Mouse (Mus musculus) spleen, embryonic (tissue): ENCODE measurements around the gene Cish.
"Not testable (repeated sequence)": the region's sequence is repeated elsewhere in the genome, so short reads cannot be mapped to it uniquely, and the experiment has no call there.

Experiments used
- CTCF ChIA-PET: fragments of 350-600 bp; sonication (Branson Sonifier 250); formaldehyde crosslinking; loops from one replicate; lab custom pipeline; 2022; lab: Charles Lee

Cish gene

DNA sequence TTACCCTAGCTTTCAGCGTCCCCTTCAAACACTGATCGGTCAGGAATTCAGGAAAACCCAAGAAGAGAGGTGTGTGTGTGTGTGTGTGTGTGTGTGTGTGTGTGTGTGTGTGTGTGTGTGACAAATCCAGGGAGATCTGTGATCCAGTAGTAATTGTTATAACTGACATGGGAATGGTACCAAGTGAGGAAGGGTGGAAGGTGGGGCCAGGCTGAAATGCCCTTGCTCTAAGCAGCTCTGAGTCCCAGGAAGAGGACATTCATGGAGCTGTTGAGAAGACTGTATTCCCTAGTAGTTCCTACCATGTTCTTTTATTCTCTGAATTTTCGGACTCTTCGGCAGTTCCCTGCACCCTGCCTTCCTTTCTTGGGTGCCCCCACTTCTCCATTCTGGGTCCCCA, 1.8 kb downstream of the Cish start:
- CTCF ChIA-PET: no interaction called here

DNA sequence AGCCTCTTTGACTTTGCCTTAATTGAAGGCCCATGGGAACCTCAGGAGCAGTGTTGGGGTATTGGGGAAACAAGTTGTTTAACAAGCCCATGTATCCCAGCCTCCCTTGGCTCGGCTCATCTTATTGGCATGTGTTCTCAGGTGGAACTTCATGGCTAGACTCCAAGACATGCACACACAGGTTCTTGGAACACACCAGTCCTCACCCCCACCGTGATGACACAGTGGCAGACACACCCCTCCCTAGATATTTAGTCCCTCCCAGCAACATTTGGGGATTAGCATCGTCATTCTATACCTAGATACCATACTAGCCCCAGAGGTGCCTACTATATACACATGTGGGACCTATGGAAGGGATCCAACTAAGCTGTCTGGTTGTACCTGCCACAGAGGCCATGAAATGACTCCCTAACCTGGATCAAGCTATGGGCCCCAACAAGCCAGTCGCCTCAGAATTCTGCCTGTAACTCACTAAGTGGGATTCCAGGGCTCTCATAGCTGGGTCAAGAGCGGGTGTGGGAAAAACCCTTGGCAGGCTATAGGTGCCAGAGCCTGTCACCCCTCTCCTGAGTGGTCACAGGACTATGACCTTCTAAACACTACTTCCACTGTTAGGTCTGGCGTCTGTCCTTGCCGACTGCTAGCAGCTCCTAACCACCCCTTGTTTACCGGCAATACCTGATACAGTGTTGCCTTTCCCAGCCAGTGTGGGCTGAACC, 2.4 kb downstream of the Cish start:
- CTCF ChIA-PET: no interaction called here

DNA sequence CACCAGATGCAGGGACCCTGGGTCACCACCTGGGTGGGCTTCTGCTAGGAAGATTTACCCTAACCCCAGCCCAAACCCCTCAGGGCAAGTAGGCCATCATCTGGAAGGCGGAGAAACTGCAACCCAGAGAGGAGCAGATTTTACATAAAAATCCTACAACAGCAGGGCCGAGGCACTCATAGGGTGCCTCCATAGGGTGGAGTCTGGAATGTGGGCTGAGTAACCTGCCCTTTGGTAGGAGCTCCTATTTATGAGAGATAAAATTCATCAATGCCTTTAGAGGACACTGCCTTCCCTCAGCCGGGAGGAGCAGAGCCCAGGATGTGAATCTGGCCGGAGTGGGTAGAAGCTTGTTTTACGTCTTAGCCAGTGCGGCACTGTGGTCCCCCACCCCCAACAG, 3.0 kb downstream of the Cish start:
- CTCF ChIA-PET: no interaction called here

DNA sequence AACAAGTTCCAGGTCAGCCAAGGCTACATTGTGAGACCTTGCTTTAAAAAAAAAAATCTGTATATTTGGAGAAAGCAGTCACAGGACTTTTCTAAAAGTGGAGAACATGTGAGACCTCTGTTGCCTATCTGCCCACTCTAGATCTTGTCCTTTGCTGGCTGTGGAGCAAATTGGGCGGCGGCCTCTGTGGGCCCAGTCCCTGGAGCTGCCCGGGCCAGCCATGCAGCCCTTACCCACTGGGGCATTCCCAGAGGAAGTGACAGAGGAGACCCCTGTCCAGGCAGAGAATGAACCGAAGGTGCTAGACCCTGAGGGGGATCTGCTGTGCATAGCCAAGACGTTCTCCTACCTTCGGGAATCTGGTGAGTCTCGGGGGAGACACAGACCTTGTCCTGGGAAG, 4.0 kb downstream of the Cish start:
- CTCF ChIA-PET: no interaction called here

DNA sequence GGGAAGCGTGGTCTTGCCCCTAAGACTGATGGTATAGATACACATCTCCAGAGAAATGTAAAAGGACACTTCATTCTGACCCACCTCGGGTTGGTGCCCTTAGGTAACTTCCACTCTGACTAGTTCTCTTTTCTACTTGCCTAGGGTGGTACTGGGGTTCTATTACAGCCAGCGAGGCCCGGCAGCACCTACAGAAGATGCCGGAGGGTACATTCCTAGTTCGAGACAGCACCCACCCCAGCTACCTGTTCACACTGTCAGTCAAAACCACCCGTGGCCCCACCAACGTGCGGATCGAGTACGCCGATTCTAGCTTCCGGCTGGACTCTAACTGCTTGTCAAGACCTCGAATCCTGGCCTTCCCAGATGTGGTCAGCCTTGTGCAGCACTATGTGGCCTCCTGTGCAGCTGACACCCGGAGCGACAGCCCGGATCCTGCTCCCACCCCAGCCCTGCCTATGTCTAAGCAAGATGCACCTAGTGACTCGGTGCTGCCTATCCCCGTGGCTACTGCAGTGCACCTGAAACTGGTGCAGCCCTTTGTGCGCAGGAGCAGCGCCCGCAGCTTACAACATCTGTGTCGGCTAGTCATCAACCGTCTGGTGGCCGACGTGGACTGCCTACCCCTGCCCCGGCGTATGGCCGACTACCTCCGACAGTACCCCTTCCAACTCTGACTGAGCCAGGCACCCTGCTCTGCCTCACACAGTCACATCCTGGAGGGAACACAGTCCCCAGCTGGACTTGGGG, 4.6 kb downstream of the Cish start:
- CTCF ChIA-PET: interaction anchor here (0.6 kb wide), 1 partner anchor 12 kb away, joined by 3 read pairs; no protein-coding TSS in a partner anchor

DNA sequence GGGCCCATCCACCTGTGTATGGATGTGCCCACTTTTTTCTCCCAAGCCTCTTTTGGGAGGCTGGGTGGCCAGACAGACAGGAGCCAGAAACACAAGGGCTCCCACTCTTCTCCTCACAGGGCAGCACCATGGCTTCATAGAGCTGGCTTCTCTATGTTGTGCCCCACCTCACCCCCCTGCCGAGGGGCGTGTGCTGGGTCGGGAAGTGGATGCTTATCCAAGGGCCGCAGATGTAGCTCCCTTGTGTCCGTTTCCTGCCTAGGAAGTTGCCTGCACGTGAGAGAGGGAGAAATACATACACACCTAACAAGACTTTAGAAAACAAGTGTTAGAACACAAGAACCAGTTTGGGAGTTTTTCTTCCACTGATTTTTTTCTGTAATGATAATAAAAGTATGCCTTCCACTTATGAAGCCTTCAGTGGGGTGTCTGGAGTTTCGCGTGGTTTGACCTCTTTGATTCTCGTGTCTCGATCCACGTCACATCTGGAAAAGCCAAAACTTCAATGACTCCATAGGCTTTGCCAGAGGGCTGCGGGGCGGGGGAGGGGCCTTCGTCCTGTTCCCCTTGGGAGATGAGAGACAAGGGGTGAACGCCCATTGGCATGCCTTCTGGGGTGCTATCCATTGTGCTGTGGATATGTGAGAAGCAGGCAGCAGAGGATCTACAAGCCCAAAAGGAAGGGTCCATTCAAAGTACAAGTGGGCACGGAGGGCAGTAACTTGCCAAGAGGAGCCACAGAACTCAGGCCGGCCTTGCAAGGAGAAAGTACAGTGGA, 5.9 kb downstream of the Cish start:
- CTCF ChIA-PET: no interaction called here

DNA sequence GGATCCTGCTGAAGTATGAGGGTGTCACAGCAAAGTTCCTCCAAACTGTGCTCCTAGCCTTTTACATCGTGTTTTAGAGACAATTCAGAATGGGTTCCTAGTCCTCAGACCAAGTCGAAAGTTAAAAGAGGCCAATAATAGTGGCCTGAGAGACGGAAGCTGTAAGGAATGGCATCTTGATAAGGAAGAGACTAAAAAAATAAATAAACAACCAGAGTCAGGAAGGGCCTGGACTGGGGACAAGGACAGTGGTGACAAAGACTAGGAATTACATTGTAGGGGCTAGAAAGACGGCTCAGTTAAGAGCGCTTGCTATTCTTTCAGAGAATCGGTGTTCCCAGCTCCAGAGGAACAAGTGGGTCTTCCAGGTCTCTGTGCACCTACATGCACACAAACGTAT, 6.8 kb downstream of the Cish start:
- CTCF ChIA-PET: interaction anchor here (0.6 kb wide), 1 partner anchor 726 kb away, joined by 6 read pairs; no protein-coding TSS in a partner anchor

DNA sequence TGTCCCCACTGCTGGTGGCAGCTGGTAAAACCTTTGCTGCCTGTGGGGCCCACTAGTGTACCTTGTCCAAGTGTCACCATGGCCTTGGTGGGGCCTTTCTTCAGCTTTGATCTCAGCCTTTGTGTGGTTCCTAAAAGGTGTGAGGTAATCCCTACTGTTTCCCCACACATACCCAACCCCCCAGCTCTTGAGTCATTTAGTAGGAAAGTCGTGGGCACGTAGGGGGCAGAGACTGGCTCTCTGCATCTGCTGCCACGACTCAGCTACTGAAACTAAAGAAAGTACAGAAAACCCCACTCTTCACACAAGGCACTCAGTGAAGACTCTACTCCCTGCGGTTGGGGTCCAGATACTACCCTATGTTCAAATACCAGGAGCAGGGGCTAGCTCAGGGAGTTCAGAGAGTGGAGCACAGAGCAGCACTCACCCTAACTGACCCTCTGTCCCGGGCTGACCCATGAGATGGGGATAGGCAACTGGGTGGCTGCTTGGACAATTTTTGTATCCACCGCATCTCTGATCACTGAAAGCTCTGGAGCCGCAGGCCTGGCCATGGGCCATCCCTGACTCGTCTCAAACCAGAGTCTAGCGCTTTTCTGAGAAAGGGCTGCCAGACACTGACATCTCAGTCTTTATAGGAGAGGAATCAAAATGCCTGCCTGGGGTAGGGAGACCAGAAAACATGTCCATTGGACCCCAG, 7.4 kb downstream of the Cish start:
- CTCF ChIA-PET: interaction anchor here (0.6 to 0.9 kb wide), 2 partner anchors 725 to 812 kb away, joined by 3 to 6 read pairs; no protein-coding TSS in a partner anchor

DNA sequence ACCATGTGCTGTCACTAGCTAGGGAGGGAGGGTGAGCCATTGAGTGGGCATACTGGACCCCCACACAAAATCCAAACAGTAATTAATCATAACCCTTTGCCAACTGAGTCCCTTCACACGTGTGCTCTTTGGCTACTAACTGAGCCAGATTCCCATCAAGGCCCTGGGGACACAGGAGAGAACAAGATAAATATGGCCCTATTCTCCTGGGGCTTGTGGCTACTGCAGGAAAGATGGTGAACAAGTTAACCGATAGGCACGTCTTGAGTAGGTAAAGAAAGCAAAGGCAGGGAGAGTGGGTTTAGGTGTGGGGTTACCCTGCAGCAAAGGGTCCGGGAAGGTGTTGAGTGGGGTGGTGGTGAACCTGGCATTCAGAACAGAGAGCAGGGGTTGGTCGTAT, 8.1 kb downstream of the Cish start:
- CTCF ChIA-PET: interaction anchor here (0.9 kb wide), 1 partner anchor 813 kb away, joined by 3 read pairs; no protein-coding TSS in a partner anchor

DNA sequence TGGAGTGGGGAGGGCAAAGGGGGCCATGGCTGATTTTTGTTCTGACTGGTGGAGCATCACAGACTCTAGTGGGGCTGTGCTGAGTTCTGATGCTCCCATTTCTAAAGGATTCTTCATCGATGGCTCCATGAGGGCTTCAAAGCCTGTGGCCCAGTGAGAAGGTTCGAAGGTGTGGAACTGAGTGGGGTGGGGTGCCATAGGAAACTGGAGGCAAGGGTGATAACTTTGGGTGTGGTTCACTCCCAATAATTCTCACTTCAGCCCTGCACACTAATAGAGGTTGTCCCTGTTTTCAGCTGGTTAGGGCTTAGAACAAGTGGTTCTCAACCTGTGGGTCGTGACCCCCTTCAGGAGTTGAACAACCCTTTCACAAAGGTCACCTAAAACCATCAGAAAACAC, 8.6 kb downstream of the Cish start:
- CTCF ChIA-PET: no interaction called here

DNA sequence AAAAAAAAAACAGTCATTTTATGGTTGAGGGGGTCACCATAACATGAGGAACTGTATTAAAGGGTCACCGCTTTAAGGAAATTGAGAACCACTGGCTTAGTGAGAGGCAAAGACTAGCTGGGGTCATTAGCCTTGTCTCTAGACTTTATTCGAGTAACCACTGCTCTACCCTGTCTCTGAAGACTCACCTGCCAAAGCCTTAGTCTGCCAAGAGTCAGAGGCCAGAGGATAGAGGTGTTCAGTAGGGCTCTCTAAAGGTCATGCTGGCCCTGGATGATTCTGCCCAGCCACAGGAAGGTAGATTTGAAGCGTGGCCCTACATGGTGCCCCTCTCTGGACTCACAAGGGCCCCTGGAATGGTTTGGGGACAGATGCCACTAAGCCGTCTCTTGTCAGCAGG, 9.2 kb downstream of the Cish start:
- CTCF ChIA-PET: no interaction called here

DNA sequence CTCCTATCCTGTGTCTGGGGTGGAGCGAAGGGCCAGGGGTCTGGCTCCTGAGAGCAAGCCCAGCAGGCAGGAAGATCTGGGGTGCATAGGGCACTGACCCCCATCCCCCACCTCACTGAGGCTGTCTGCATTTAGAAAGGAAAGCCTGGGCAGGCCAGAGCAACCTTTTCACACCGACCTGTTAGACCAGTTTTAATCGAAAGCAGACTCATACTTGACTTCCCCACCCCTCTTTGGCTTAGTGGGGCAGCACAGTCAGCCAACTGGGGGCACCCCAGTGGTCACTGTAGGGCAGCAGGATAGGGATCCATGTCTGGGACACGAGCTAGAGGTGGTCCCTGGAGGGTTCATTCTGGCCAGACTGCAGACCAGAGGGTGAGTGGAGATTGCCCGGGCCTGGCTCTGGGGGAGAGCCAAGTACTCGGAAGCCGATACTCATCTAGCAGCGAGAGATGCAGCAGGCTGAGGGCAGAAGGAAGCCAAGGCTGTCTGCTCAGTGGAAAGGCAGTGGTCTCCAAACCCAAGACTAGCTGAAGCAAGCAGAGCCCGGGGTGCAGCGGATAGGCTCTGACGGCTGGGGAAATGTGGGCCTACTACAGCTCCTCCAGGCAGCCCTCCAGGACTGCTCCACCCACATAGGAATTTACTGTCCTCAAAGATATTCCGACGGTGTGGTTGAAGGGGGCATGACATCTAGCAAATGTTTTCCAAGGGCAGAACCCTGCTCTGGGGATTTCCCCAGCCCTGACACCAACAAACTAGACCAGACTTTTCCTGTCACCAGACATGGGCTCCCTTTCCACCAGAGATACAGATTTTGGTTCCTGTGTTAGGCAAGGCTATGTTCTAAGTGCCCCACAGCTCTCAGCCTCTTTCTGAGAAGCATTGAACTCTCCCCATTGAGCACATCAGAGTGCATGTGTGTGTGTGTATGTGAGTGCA, 10.0 kb downstream of the Cish start:
- CTCF ChIA-PET: no interaction called here

DNA sequence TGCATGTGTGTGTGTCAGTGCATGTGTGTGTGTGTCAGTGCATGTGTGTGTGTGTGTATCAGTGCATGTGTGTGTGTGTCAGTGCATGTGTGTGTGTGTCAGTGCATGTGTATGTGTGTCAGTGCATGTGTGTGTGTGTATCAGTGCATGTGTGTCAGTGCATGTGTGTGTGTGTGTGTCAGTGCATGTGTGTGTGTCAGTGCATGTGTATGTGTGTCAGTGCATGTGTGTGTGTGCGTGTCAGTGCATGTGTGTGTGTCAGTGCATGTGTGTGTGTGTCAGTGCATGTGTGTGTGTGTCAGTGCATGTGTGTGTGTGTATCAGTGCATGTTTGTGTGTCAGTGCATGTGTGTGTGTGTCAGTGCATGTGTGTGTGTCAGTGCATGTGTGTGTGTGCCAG, 10.8 kb downstream of the Cish start:
- CTCF ChIA-PET: not testable (repeated sequence)

DNA sequence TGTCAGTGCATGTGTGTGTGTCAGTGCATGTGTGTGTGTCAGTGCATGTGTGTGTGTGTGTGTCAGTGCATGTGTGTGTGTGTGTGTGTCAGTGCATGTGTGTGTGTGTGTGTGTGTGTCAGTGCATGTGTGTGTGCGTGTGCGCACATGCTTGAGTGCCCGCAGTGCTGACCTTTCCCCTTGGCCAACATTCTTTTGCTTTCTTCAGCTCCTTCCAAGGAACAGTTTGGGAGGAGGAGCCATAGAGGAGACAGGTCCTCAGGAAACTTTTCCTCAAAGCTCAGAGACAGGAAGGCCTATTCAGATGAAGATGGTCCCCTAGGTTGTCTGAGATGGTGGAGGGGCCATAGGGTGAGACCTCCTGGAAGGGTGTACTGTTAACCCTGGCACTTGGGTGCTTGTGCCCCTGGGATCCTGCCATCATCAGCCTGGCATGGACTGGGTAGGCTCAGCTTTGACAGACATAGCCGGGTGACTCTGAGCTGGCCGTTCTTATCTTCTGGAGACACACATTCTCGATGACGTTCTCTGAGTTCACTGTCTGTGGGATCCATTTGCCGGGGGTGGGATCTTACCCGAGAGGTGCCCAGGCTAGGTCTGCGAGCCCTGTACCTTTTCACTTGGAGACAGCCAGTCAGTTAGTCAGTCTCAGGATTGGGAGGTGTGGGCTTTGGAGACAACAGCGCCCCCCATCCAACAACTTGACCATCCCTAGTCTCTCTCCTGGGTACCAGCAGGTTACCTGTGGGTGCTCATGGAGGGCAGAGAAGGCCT, 11.5 kb downstream of the Cish start:
- CTCF ChIA-PET: no interaction called here

DNA sequence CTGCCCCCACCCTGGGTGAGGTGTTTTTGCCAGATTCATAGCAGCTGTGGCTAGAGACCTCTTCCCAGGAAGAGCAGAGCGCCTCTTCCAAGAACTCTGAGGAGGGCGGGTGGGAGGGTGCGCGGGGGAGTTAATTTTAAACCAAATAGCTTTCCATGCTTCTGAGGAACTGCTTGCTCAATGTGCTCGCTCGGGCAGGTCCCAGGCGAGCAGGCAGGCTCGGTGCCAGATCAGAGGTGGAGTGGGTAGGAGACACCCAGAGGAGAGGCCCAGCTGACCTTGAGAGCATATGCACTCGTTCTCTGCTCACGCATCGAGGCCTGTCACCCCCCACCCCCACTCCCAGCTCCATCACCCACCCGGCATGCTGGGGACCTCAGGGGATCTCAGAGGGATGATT, 12.1 kb downstream of the Cish start:
- CTCF ChIA-PET: interaction anchor here (0.6 to 0.7 kb wide), 2 partner anchors 11 to 16 kb away, joined by 4 to 6 read pairs; no protein-coding TSS in a partner anchor

DNA sequence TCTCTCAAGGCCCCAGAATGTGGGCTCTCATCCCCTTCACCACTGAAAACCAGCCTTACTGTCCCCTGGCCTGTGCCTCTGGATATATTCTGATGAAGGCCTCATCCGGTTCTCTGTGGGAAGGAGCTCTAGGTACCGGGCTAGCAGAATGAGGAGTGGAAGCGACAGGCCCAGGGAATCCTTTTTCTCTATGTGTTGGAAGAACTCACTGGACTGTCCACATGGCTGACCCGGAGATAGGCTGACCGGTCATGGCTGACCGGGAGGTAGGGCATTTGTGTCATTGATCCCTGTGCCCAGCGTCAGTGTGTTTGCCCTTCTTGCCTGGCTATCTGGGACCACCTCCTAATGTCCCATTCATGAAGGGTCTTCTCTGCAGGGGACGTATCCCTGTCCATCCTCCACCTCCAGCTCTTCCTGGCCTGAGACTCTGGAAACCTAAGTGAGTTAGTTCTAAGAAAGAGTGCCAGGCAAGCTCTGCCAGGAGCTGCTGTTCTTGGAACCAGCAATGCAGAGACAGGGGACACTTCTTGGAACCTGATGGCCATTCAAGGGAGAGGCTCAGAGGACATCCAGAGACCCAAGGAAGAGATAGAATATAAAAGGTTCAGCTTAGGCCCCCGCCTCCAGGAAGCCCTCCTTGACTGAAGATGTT, 12.6 kb downstream of the Cish start:
- CTCF ChIA-PET: interaction anchor here (0.6 to 0.7 kb wide), 2 partner anchors 11 to 17 kb away, joined by 4 to 6 read pairs; no protein-coding TSS in a partner anchor

DNA sequence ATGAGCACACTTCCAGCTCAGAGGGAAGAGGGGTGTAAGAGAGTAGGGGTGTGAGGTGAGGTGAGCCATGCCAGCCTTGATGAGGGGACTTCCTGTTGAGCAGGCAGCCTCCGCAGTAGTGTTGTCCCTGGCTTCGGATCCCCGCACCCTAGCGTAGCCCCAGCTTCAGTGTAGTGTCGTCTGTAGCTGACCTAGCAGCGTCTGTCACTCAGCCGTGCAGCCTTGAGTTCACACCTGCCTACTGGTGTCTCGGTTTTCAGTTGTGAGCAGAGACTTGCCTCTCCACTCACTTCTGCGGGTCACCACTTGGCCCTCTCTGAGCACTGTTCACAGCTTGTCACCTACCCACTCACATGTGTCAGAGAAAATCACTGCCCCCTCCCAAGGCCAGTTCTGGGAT, 13.3 kb downstream of the Cish start:
- CTCF ChIA-PET: no interaction called here

DNA sequence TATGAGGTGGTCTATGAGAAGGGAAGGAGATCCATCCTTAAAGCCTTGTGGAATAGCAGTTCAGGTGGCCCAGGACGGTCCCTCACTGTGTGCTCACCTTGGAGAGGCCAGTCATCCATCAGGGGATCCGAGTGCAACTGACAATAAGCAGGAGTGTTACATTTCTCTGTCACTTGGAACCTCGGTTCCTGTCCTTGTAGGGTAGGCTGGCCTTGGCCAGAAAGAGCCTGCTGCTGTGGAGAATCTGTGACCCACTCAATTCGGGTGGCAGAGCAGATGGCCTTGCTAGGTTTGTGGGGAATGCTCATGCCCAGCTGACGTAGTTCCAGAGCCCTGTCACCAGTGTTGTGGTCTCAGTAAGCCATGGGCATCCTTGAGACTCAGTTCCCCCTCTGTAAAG, 13.8 kb downstream of the Cish start:
- CTCF ChIA-PET: no interaction called here
